Mouse (Mus musculus) gonadal fat pad, adult 2 months (tissue): ENCODE results near the gene Popdc2. TPM values are rescaled to one million over a fixed set of nuclear protein-coding genes. Genes with fewer than 3 reads are reported as not detected.

Source experiments
- DNase-seq: peaks from one replicate; pipeline ENCODE4 v3.0.0-alpha.2; 2012; ENCODE audit warnings: low read depth
- polyA plus RNA-seq: library from polyadenylated mRNA; depleted of rRNA; stranded (reverse); fragments of >200 nt; gene quantifications from 2 replicates; pipeline ENCODE4 v1.2.3, GENCODE M21; 2012; rRNA removed

Gene Popdc2
- polyA plus RNA-seq, 1 experiment: 12.4 TPM

GRCm38 (mm10) chr16:38400311-38400960 is 38.4 kb downstream of the Popdc2 start:
- DNase-seq: no peak

GRCm38 (mm10) chr16:38401468-38401867 is 39.5 kb downstream of the Popdc2 start:
- no peak for DNase-seq

- DNase-seq: no peak
These were observed 41.6 kb downstream of the Popdc2 start for GRCm38 (mm10) chr16:38403639-38404038.

GRCm38 (mm10) chr16:38406293-38406692 is 44.3 kb downstream of the Popdc2 start:
- no peak for DNase-seq

- DNase-seq: no peak
These were observed 44.7 kb downstream of the Popdc2 start for GRCm38 (mm10) chr16:38406708-38407107.

GRCm38 (mm10) chr16:38407584-38407983 is 45.6 kb downstream of the Popdc2 start:
- no peak for DNase-seq

GRCm38 (mm10) chr16:38408416-38408815 is 46.4 kb downstream of the Popdc2 start:
- no peak for DNase-seq

- no peak for DNase-seq
These were observed 52.9 kb downstream of the Popdc2 start for GRCm38 (mm10) chr16:38414953-38415352.

- no peak for DNase-seq
These were observed 63.4 kb downstream of the Popdc2 start for GRCm38 (mm10) chr16:38425374-38425773.

GRCm38 (mm10) chr16:38425799-38426198 is 63.8 kb downstream of the Popdc2 start:
- no peak for DNase-seq

Other genes starting within 250 kb of the Popdc2 start
- gene Nr1i2, start 67.4 kb upstream of the Popdc2 start, polyA plus RNA-seq: 0.08 and 0.18 TPM in 2 replicates
- 0.24 and 0.98 TPM in 2 replicates for gene Maats1, start 20.1 kb upstream of the Popdc2 start, polyA plus RNA-seq
- 90.6 and 118 TPM in 2 replicates for gene Cox17, start 15.2 kb upstream of the Popdc2 start, polyA plus RNA-seq
- gene Gm21987, start 15.2 kb upstream of the Popdc2 start, polyA plus RNA-seq: not detected in 2 replicates
- gene Pla1a, start 70.9 kb downstream of the Popdc2 start, polyA plus RNA-seq: 18.2 and 19.5 TPM in 2 replicates
- gene Adprh, start 90.5 kb downstream of the Popdc2 start, polyA plus RNA-seq: 19.7 and 22.9 TPM in 2 replicates
- 0.51 and 1.1 TPM in 2 replicates for gene Cd80, start 93.4 kb downstream of the Popdc2 start, polyA plus RNA-seq
- 11.5 and 13.3 TPM in 2 replicates for gene Timmdc1, start 160.5 kb downstream of the Popdc2 start, polyA plus RNA-seq
- gene Poglut1, start 188.0 kb downstream of the Popdc2 start, polyA plus RNA-seq: 25.4 and 25.5 TPM in 2 replicates
- 120 and 138 TPM in 2 replicates for gene Tmem39a, start 196.5 kb downstream of the Popdc2 start, polyA plus RNA-seq